Mouse (Mus musculus): ENCODE measurements around the gene Chka.
A peak's percentile ranks its signal among the peaks of the same experiment; 100 is the strongest.

Gene Chka

GRCm38 (mm10) chr19:3889096-3889495 is 37.5 kb downstream of the Chka start:
- DNase-seq (ENCODE audit: low spot score) = no peak

GRCm38 (mm10) chr19:3890181-3890580 is 38.6 kb downstream of the Chka start:
- no peak for DNase-seq (ENCODE audit: low spot score)

DNA sequence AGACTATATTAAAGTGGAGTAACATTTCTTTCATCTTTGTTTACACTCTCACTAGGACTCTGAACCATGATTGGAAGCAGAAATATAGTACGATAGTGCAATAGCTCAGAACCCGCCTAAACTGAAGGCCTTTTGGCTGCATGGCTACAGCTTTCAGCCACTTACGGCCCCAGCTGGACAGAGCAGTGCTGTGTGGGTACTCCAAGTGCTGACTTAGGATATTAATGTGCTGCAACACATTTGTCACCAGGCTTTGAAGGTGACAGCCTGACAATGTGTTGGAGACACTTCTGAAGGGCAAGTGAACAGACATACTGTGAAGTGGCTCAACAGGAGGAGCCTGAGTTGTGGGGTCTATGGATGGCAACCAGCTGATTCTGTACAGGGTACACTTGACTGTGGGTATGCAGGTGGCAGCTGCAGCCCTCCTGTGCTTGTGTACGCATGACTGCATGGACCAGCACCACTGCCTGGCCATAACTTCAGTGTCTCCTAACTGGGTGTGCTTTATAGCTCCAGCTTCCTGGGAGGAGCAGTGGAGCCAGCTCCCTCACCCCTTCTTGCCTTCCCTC is 42.1 kb downstream of the Chka start:
- DNase-seq (ENCODE audit: low spot score) = no peak

DNA sequence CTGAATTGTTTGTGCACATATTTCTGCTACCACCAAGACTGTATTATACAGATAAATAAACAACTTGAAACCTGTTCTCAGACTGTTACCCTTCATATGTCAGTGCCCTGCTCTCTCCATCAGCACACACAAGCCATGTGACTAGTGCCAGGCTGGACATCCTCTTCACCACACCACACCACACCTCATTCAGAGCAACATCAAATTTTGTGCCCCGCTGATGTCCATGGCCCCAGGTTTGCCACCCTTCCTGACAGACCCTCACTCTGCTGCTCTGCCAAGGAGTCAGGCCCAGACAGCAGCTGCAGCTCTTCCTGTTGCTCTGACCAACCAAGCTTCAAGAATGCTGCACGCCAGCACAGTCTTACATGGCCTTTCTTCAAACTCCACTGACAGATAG is 42.7 kb downstream of the Chka start:
- DNase-seq (ENCODE audit: low spot score) = no peak

DNA sequence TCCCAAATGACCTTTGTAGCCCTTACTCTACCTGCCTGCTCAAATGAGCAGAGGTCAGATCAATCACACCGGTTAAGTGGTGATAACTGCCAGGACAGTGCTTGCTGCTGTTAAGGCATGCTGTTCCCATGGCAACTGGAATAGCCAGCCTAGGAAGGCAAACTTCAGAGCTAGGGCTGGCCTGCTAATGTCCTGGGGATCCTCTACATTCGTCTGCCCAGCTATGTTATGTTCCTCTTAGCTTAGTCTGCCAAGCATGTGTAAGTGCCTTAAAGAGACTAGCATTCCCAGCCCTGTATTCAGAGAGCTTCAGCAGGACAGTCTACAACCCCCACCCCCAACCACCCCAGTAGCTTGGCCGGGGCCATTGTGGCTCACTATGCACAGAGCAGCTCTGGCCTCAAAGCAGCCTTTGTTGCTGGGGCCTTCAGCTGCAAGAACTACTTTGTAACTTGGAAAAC is 43.6 kb downstream of the Chka start:
- DNase-seq (ENCODE audit: low spot score) = no peak

GRCm38 (mm10) chr19:3896208-3896607 is 44.6 kb downstream of the Chka start:
- DNase-seq (ENCODE audit: low spot score) = no peak

GRCm38 (mm10) chr19:3897557-3897956 is 46.0 kb downstream of the Chka start:
- DNase-seq (ENCODE audit: low spot score) = no peak

- DNase-seq (ENCODE audit: low spot score) = no peak
These were observed 47.4 kb downstream of the Chka start for GRCm38 (mm10) chr19:3898952-3899351.

DNA sequence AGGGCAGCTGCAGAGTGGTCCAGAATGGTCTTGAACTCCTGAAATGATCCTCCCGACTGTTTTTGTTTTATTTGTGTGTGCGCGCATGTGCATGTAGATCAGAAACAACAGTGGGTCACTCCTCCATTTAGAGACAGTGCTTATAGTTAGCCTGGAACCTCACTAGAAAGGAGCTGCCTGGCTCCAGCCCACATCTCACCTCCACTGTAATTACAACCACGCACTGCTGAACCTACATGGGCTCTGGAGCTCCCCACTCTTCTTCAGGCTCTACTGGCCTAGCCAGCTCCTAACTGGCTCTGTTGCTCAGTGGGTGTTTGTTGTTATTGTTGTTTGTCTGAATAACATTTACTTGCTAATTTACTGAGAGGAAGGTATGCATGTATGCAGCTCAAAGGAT is 48.0 kb downstream of the Chka start:
- DNase-seq (ENCODE audit: low spot score) = no peak

GRCm38 (mm10) chr19:3902966-3903365 is 51.4 kb downstream of the Chka start:
- no peak for DNase-seq (ENCODE audit: low spot score)

DNA sequence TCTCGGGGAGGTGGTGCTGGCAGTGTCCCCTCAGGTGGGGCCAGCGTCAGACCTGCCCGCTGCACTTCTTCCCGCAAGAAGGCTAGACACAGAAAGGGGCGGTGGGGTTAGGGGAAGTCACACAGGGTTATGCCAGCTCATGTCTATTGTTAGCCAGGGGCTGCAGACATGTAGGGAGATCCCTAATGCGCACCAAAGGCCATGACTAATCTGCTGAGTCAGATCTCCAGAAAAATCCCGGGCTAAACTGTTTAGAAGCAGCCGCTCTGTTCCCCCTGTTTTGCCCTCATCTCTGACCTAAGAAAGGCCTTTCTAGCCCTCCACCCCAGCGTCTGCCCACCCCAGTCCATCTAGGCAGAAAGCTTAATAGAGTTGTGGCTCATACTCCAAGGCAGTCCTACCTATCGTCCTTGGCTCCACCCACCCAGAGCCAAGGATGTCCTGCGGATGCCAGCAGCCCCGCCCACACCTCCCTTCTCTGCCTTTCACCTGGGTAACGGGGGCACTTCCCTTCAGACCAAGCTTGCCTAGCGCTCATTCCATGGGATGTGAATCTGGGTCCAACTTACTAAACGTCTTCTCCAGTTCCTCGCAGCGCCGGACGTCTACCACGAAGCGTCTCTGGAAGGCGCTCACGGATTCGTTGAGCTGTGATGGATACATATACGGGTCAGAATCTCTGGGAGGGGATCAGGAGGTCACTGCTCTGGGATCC is 52.2 kb downstream of the Chka start:
- DNase-seq (ENCODE audit: low spot score) = no peak

DNA sequence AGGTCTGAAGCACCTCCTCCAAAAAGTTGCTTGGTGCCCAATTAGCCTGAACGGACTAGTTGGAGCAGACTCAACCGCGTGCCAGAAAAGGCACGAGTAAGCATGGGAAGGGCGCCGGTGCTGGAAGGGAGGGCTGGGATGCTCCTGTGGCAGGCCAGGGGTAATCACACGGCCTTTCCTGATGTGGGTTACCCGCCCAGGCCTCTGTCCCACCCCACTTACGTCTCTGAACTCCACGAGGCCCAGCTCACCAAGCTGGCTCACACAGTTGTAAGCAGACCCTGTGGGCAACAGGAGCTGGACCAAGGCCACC is 52.7 kb downstream of the Chka start:
- no peak for DNase-seq (ENCODE audit: low spot score)

DNA sequence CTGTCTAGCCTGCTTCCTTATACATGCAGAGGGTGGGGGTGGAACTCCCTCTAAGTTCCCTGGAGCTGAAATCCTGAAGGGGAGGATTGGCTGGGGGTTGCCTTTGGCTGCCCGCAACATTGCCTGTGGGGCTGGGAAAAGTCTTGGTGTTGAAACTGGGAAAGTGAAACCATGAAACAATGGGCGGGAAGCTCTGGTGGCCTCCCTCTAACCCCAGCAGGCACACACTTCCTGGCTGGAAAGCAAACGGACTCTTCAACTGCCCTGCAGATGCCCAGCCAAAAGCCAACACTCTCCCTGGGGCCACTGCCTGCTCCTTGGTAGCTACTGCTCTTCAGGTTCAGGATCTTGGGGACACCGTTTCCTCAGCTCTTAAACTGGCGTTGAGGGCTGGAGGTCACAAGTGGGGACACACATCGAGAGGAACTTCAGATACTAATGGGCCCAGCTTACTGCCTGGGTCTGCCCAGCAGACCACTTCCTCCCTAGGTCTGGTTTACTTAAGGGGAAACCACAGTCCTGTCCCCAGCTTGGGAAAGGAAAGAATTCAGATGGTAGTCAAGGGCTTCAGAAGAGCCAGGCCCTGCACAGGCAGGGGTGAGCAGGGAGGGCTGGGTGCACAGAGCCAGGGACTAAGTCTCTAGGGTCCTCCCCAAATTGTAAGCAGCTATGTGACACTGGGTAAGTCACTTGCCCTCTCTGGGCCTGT is 53.8 kb downstream of the Chka start:
- peak; percentile 29 for DNase-seq (ENCODE audit: low spot score)

DNA sequence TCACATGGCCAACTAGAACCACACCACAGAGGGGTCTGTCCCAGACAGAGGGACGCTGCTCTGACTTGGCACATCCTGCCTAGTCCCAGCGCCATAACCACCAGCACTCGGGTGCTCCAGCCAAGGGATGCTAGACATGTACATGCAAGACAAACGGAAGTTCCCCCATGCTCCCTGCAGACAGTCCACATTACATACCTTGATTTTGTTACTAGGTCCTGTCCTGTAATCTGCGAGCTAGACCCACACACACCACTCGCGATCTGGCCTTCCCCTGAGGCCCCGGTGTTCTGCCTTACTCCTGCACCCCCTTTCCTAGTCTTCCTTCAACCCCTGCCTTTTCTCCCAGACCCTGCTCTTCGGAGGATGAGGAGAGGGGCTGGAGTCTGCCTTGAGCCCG is 54.8 kb downstream of the Chka start:
- DNase-seq (ENCODE audit: low spot score) = no peak

DNA sequence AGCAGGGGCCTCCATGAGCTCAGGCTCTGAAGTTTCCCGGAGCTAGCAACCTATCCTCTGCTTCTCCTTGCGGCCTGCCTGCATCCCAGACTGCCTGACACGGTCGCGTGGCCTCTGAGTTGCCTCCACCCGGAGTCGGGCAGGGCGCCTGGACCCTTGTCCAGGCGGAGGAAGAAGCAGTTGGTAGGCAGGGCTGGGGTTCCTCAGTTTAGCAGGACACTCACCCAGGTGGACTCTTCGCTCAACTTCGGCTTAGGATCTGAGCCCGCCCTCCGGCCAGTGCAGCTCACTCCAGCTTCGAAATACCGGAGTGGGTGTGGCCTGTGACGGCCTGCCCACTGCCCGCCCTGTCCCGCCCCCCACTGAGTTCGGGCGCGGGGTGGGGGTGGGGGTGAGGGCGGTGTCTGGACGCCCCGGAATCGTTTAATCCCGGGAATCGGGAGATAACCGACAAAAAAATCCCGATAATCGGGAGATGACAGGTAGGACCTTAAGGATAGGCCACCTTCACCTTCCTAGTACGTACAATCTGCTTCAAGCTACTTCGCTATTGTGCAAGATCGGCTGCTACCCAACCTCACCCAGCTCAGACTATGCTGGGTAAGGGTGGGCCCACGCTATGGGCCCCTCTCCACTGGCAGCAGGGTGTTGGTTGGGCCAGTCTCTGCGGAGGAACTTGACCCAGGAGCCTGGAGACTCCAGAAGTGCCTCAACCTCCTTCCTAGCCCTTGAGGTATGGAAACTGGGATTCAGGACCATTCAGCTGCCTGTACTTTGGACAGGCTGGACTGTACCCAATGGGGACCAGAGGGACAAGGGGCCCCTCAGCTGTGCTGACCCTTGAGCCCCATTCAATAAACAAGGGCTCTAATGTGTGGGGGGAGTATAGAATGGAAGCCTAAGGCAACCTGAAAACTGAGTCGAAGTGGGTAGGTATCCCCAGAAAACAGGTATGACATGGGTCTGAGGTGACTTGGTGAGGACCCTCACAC is 55.5 kb downstream of the Chka start, which contains the start of gene Tcirg1:
Tcirg1 (minus strand) TSS at position 339 of the 992 bp plus-strand sequence.
- DNase-seq (ENCODE audit: low spot score) = peak; percentile 72

DNA sequence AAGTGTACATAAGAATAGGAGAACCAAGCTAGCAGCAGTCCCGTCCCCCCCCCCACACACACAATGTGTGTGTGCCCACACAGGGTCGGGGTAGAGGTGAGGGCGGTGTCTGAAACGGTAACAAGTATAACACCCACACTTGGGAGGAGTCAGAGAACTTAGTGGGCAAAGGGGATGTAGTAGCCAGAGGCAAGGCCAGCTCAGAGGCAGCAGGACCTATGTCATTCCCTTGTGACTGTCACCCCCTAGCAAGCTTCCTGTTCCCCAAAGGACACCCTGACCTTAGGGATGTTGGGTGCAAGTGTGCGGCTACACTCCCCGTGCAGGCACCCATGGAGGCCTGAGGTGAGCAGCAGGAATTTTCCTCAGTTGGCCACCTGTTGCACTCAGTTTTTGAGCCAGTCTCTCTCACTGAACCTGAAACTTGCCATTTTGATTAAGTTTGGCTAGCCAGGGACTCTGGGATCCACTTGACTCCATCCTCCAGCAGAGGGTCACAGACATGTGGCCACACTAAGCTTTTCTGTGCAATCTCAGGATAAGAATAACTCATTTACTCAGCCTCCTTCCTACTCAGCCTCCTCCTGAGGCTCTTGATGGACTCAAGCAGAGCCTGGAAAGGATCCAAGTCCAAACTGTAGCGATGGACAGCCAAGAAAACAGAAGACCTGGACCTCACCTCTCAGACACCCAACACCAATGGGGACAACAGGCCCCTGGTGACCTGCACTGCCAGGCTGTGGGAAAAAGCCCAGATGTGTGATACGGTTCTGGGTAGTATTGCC is 56.5 kb downstream of the Chka start:
- no peak for DNase-seq (ENCODE audit: low spot score)

- DNase-seq (ENCODE audit: low spot score) = no peak
These were observed 58.6 kb downstream of the Chka start for GRCm38 (mm10) chr19:3910206-3910605.

DNA sequence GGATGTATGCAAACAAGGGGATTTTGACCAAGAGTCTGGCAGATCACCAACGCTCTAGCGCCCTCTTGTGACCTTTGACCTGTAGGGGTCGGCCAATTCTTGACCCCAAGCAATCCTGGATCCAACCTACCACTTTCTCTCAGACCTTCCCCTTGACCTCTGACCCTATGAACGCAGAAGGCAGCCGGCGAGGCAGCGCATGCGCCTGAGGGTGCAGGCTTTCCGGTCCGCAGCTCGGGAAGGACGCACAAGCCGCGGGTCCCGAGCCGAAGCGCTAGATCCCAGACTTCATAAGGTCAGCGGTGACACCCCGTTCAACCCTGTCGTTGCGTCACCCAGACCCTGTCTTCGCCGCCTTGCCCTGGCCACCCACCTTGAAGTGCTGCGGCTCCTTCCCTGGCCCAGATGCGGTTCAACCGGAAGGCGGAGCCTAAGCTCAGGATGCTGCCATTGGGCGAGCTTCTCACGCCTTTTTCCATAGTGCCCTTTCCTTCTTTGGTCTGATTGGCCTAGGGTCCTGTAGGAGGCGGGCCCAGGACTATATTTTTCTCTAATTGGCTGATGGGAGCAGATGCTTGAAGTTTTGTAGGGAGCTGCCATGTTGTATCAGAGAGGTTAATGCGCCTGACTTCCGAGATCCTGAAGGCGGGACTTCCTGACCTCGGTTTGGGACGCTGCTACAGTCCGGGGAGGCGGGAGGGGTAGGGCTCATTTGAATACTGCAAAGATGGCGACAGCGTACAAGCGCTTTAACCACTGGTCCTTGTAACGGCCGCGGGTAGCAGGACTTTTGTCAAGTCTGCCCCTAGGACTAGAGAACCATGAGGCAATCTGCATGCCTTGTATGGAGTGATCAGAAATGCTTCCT is 61.0 kb downstream of the Chka start, which contains the start of gene Ndufs8:
Ndufs8 (minus strand) TSS at position 438 of the 868 bp plus-strand sequence.
- DNase-seq (ENCODE audit: low spot score) = peak; percentile 73

- DNase-seq (ENCODE audit: low spot score) = no peak
These were observed 62.1 kb downstream of the Chka start for GRCm38 (mm10) chr19:3913692-3914091.

DNA sequence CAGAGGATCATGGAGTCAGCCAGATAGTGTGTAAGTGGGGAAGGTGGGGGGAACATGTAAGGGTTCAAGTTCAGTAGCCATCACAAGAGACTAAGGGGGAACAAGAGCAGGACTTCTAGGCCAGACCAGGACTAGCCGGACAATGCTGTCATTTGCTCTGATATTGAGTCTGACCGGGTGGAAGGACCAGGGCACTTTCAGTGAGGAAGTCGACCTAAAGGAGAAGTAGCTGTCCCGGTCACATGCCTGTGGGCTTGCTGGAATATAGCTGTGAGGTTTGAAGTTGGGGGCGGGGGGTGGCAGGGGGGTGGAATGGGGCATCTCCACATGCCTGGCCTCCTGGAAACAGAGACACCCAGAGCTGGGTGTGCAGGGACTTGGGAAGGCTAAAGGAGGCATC is 63.0 kb downstream of the Chka start:
- no peak for DNase-seq (ENCODE audit: low spot score)
